Mouse (Mus musculus): ENCODE measurements around the gene Sympk.

The Sympk gene

GRCm38 (mm10) chr7:19083701-19084100 lies 59.5 kb downstream of the Sympk start, which contains the start of gene Dmpk:
TSS of gene Dmpk (plus strand) at chr7:19083849.
- DNase-seq (ENCODE audit: low spot score in 2 of 2) = no peak

GRCm38 (mm10) chr7:19084277-19084771 lies 60.1 kb downstream of the Sympk start:
- DNase-seq (ENCODE audit: low spot score in 2 of 2) = peak in 1 of 2 experiments; percentile 82

GRCm38 (mm10) chr7:19084921-19085473 lies 60.8 kb downstream of the Sympk start:
- no peak for DNase-seq (ENCODE audit: low spot score in 2 of 2)

GRCm38 (mm10) chr7:19085495-19085894 lies 61.3 kb downstream of the Sympk start:
- no peak for DNase-seq (ENCODE audit: low spot score in 2 of 2)

GRCm38 (mm10) chr7:19086042-19086441 lies 61.9 kb downstream of the Sympk start:
- DNase-seq (ENCODE audit: low spot score in 2 of 2) = peak in 1 of 2 experiments; percentile 75

GRCm38 (mm10) chr7:19086760-19087159 lies 62.6 kb downstream of the Sympk start:
- DNase-seq (ENCODE audit: low spot score in 2 of 2) = no peak

- DNase-seq (ENCODE audit: low spot score in 2 of 2) = peak; percentile 43 to 71
Measured at GRCm38 (mm10) chr7:19088813-19089212, 64.6 kb downstream of the Sympk start.

GRCm38 (mm10) chr7:19091913-19092312 lies 67.7 kb downstream of the Sympk start:
- DNase-seq (ENCODE audit: low spot score in 2 of 2) = no peak

GRCm38 (mm10) chr7:19092381-19093173 lies 68.4 kb downstream of the Sympk start:
- no peak for DNase-seq (ENCODE audit: low spot score in 2 of 2)

- peak; percentile 77 to 87 for DNase-seq (ENCODE audit: low spot score in 2 of 2)
Measured at GRCm38 (mm10) chr7:19093174-19093521, 69.0 kb downstream of the Sympk start.

- peak; percentile 65 to 79 for DNase-seq (ENCODE audit: low spot score in 2 of 2)
Measured at GRCm38 (mm10) chr7:19093537-19094385, 69.6 kb downstream of the Sympk start.

GRCm38 (mm10) chr7:19094471-19094825 lies 70.3 kb downstream of the Sympk start, which contains the start of gene Six5:
TSS of gene Six5 (plus strand) at chr7:19094594.
- DNase-seq (ENCODE audit: low spot score in 2 of 2) = no peak

- no peak for DNase-seq (ENCODE audit: low spot score in 2 of 2)
Measured at GRCm38 (mm10) chr7:19094826-19095750, 70.9 kb downstream of the Sympk start.

- DNase-seq (ENCODE audit: low spot score in 2 of 2) = no peak
Measured at GRCm38 (mm10) chr7:19095751-19096110, 71.6 kb downstream of the Sympk start.

GRCm38 (mm10) chr7:19096421-19096976 lies 72.3 kb downstream of the Sympk start:
- no peak for DNase-seq (ENCODE audit: low spot score in 2 of 2)

- no peak for DNase-seq (ENCODE audit: low spot score in 2 of 2)
Measured at GRCm38 (mm10) chr7:19097217-19097616, 73.0 kb downstream of the Sympk start.

- no peak for DNase-seq (ENCODE audit: low spot score in 2 of 2)
Measured at GRCm38 (mm10) chr7:19097863-19098262, 73.7 kb downstream of the Sympk start.

- no peak for DNase-seq (ENCODE audit: low spot score in 2 of 2)
Measured at GRCm38 (mm10) chr7:19098811-19099210, 74.6 kb downstream of the Sympk start.

- DNase-seq (ENCODE audit: low spot score in 2 of 2) = no peak
Measured at GRCm38 (mm10) chr7:19100290-19100689, 76.1 kb downstream of the Sympk start.

- DNase-seq (ENCODE audit: low spot score in 2 of 2) = no peak
Measured at GRCm38 (mm10) chr7:19103741-19104140, 79.6 kb downstream of the Sympk start.
